Mouse (Mus musculus): ENCODE measurements around the gene Olfr1420. TPM values are rescaled to one million over a fixed set of nuclear protein-coding genes. Genes with fewer than 3 reads are reported as not detected.
"Not testable (repeated sequence)": the region's sequence is repeated elsewhere in the genome, so short reads cannot be mapped to it uniquely, and the experiment has no call there.

Olfr1420 gene
- polyA plus RNA-seq, 1 experiment = not detected

DNA sequence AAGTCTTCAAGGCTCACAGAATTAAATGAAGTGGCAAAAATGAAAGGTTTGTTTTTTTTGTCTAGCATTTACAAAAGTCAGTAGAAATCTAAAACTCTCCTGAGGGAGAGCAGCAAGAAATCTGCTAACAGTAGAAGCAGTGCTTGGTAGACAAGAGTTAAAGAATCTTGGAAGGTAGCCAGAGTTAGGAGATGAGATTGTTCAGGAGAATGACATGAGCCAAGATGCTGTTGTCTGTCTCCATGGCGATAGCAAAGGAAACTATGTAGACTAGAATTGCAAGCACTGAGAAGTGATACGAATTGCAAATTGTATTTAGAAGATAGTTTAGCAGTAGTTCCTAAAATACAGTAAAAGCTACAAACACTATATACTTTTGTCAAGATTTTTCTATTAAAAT, 29.4 kb downstream of the Olfr1420 start:
- Histone ChIP-seq H3K4me1 (ENCODE audit: control insufficient read depth, insufficient read depth, low read length) (peaks cover 5% of the 10 kb centered on the region; the same call in 1 of the 2 replicates), H3K4me3 (ENCODE audit: insufficient read depth, low read depth, low read length) (no peak overlapping the region), H3K27ac (ENCODE audit: insufficient read depth, low read depth, low read length) (no peak overlapping the region), H3K36me3 (ENCODE audit: control insufficient read depth, insufficient read depth, low read length) (peaks cover 2% of the 10 kb centered on the region), H3K27me3 (replicated peaks; ENCODE audit: control insufficient read depth, insufficient read depth, low read length) (no peaks in the 10 kb centered on the region)
- TF ChIP-seq CTCF (conservative IDR thresholded peaks at IDR 0.05; ENCODE audit: insufficient read depth, insufficient read length, low read depth, low read length) (no peak), POLR2A (IDR thresholded peaks at IDR 0.05; ENCODE audit: low read depth, low read length) (no peak)
- DNase-seq = peak; percentile 43
- 10% methylated on average over 2 of the region's 2 CpGs for WGBS

DNA sequence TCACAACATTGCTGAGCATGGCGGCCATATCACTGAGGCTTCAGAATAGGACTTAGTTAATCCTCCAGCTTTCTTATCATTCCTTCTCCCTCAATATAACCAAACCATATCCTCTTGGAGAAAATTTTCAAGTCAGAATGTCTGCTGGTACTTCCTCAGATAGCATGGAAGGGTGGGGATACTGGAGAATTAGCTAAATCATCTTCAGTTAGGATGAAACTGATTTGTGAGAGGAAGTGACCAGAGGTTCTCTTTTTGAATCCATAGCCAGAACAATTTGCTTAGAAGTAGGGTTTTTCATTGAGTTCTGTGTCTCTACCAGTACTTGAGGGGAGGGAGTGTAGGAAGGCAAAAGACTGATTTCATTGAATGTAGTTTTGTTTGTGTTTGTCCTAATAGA, 35.7 kb downstream of the Olfr1420 start:
- no peaks in the 10 kb centered on the region for H3K4me1 ChIP-seq (ENCODE audit: control insufficient read depth, insufficient read depth, low read length)
- H3K27me3 ChIP-seq (replicated peaks; ENCODE audit: control insufficient read depth, insufficient read depth, low read length) = no peaks in the 10 kb centered on the region
- no peak overlapping the region for H3K27ac ChIP-seq (ENCODE audit: insufficient read depth, low read depth, low read length)
- no peak for TF ChIP-seq POLR2A (IDR thresholded peaks at IDR 0.05; ENCODE audit: low read depth, low read length)
- TF ChIP-seq CTCF (conservative IDR thresholded peaks at IDR 0.05; ENCODE audit: insufficient read depth, insufficient read length, low read depth, low read length) = no peak
- H3K4me3 ChIP-seq (ENCODE audit: insufficient read depth, low read depth, low read length) = no peak overlapping the region
- 97% methylated on average over 1 of the region's 1 CpGs for WGBS
- no peak for DNase-seq
- peaks cover 18% of the 10 kb centered on the region for H3K36me3 ChIP-seq (ENCODE audit: control insufficient read depth, insufficient read depth, low read length)

DNA sequence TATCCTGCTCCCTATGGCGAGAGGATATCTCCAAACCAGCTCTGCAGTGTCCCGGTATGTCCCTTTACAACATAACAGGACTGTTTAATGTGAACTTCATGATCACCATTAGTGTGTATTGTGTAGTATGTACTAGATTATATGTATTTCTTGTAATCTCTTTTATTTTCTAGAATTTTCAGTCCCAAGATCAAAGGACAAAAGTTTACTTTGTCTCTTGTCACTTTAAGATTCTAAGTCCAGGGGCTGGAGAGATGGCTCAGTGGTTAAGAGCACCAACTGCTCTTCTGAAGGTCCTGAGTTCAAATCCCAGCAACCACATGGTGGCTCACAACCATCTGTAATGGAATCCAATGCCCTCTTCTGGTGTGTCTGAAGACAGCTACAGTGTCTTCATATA, 36.1 kb downstream of the Olfr1420 start:
- DNase-seq; H3K4me1 ChIP-seq (ENCODE audit: control insufficient read depth, insufficient read depth, low read length); H3K27ac ChIP-seq (ENCODE audit: insufficient read depth, low read depth, low read length); H3K4me3 ChIP-seq (ENCODE audit: insufficient read depth, low read depth, low read length); H3K27me3 ChIP-seq (replicated peaks; ENCODE audit: control insufficient read depth, insufficient read depth, low read length): not testable (repeated sequence)
- peaks cover 18% of the 10 kb centered on the region for H3K36me3 ChIP-seq (ENCODE audit: control insufficient read depth, insufficient read depth, low read length)
- 96% methylated on average over 2 of the region's 2 CpGs for WGBS

DNA sequence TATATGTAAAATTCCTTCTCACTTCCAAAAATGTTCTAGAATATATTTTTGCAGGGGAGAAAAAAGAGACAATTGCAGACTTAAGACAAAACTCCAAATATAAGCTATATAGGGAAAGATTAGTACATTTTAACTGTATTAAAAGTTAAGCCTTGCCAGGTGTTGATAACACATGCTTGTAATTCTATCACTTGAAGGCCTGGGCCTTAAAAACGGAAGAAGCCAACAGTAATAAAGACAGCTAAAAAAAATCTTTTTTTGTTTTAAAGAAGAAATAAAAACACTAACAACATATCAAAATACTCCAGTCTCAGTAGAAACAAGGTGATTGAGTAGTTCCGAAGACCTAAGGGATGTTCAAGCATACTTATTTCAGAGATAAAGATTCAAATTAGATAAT, 40.0 kb downstream of the Olfr1420 start:
- H3K4me1 ChIP-seq (ENCODE audit: control insufficient read depth, insufficient read depth, low read length) = no peaks in the 10 kb centered on the region
- H3K27ac ChIP-seq (ENCODE audit: insufficient read depth, low read depth, low read length) = no peak overlapping the region
- no peaks in the 10 kb centered on the region for H3K27me3 ChIP-seq (replicated peaks; ENCODE audit: control insufficient read depth, insufficient read depth, low read length)
- no peak overlapping the region for H3K4me3 ChIP-seq (ENCODE audit: insufficient read depth, low read depth, low read length)
- H3K36me3 ChIP-seq (ENCODE audit: control insufficient read depth, insufficient read depth, low read length) = peaks cover 20% of the 10 kb centered on the region
- DNase-seq = no peak
- TF ChIP-seq CTCF (conservative IDR thresholded peaks at IDR 0.05; ENCODE audit: insufficient read depth, insufficient read length, low read depth, low read length) = no peak
- TF ChIP-seq POLR2A (IDR thresholded peaks at IDR 0.05; ENCODE audit: low read depth, low read length) = no peak
- WGBS = 80% methylated on average over 2 of the region's 2 CpGs

DNA sequence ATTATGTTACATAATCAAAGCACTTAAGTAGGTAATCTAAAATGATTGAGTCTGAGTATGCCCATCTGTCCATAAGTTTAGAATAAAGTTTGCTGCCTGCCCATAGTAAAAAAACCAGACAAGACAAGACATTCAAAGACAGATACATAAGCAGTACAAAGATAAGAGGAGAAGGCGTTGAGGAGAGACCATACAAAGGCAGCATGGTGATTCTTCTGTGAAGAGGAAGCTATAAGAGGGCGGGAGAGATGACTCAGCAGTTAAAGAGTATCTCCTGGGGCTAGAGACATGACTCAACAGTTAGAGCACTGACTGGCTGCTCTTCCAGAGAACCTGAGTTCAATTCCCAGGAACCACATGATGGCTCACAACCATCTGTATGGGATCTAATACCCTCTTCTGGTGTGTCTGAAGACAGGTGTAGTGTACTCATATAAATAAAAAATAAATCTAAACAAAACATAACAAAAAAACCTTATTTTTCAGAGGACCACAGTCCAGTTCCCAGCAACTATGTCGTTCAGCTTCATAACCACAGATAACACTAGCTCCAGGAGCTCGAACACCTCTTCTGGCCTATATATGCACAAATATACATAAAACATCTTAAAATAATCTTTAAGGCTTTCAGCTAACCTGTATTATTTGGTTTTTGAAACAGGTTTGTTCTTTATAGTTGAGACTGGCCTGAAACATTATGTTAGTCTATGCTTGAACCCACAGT, 41.8 kb downstream of the Olfr1420 start:
- no peak for TF ChIP-seq POLR2A (IDR thresholded peaks at IDR 0.05; ENCODE audit: low read depth, low read length)
- TF ChIP-seq CTCF (conservative IDR thresholded peaks at IDR 0.05; ENCODE audit: insufficient read depth, insufficient read length, low read depth, low read length) = no peak
- H3K27ac ChIP-seq (ENCODE audit: insufficient read depth, low read depth, low read length) = no peak overlapping the region
- no peak for DNase-seq
- no peaks in the 10 kb centered on the region for H3K4me1 ChIP-seq (ENCODE audit: control insufficient read depth, insufficient read depth, low read length)
- WGBS = 90% methylated on average over 4 of the region's 4 CpGs
- H3K27me3 ChIP-seq (replicated peaks; ENCODE audit: control insufficient read depth, insufficient read depth, low read length) = no peaks in the 10 kb centered on the region
- H3K36me3 ChIP-seq (ENCODE audit: control insufficient read depth, insufficient read depth, low read length) = peaks cover 12% of the 10 kb centered on the region
- no peak overlapping the region for H3K4me3 ChIP-seq (ENCODE audit: insufficient read depth, low read depth, low read length)

DNA sequence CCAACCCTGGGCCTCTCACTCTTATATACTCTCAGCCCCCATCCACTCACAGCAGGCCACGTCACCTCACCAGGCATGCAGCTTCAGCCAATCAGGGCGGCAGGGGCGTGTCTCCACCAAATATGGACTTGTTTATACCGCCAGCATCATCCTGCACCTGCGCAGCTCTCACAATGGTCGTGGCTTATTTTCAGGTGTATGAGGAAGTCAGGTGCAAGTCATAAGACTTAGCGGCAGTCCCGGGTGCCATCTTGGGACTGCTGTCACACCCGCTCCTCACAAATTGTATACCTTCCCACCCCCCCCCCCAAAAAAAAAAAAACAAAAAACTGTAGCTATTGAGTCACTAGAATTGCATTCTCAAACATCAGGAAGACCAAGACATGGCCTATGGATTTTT, 60.1 kb downstream of the Olfr1420 start:
- H3K4me1 ChIP-seq (ENCODE audit: control insufficient read depth, insufficient read depth, low read length); H3K36me3 ChIP-seq (ENCODE audit: control insufficient read depth, insufficient read depth, low read length); H3K27me3 ChIP-seq (replicated peaks; ENCODE audit: control insufficient read depth, insufficient read depth, low read length); H3K4me3 ChIP-seq (ENCODE audit: insufficient read depth, low read depth, low read length); DNase-seq; H3K27ac ChIP-seq (ENCODE audit: insufficient read depth, low read depth, low read length): not testable (repeated sequence)
- 97% methylated on average over 9 of the region's 9 CpGs for WGBS

Other genes starting within 250 kb of the Olfr1420 start
- gene Ms4a3, start 245.7 kb upstream of the Olfr1420 start, polyA plus RNA-seq (2012; rRNA removed) = not detected in 2 replicates
- not detected in 2 replicates for gene Oosp2, start 226.0 kb upstream of the Olfr1420 start, polyA plus RNA-seq (2012; rRNA removed)
- gene Oosp1, start 195.4 kb upstream of the Olfr1420 start, polyA plus RNA-seq (2012; rRNA removed) = not detected in 2 replicates
- gene Oosp3, start 189.5 kb upstream of the Olfr1420 start, polyA plus RNA-seq (2012; rRNA removed) = not detected in 2 replicates
- not detected in 2 replicates for gene Gif, start 139.0 kb upstream of the Olfr1420 start, polyA plus RNA-seq (2012; rRNA removed)
- 28.9 and 42.4 TPM in 2 replicates for gene Mrpl16, start 116.2 kb upstream of the Olfr1420 start, polyA plus RNA-seq (2012; rRNA removed)
- gene Stx3, start 67.2 kb upstream of the Olfr1420 start, polyA plus RNA-seq (2012; rRNA removed) = 23.0 and 23.9 TPM in 2 replicates
- gene Olfr1417, start 47.3 kb upstream of the Olfr1420 start, polyA plus RNA-seq (2012; rRNA removed) = not detected in 2 replicates
- gene Olfr1418, start 25.5 kb upstream of the Olfr1420 start, polyA plus RNA-seq (2012; rRNA removed) = not detected in 2 replicates
- gene Olfr1419, start 11.5 kb upstream of the Olfr1420 start, polyA plus RNA-seq (2012; rRNA removed) = 0.05 TPM in 1 of 2 replicates, not detected in the other
- 13.9 and 17.6 TPM in 2 replicates for gene Patl1, start 25.8 kb downstream of the Olfr1420 start, polyA plus RNA-seq (2012; rRNA removed)
- 21.7 and 24.8 TPM in 2 replicates for gene Osbp, start 79.4 kb downstream of the Olfr1420 start, polyA plus RNA-seq (2012; rRNA removed)
- gene Olfr1423, start 154.8 kb downstream of the Olfr1420 start, polyA plus RNA-seq (2012; rRNA removed) = not detected in 2 replicates
- gene Olfr1424, start 176.1 kb downstream of the Olfr1420 start, polyA plus RNA-seq (2012; rRNA removed) = not detected in 2 replicates
- gene Olfr1425, start 191.2 kb downstream of the Olfr1420 start, polyA plus RNA-seq (2012; rRNA removed) = not detected in 2 replicates
- not detected in 2 replicates for gene Olfr1426, start 205.4 kb downstream of the Olfr1420 start, polyA plus RNA-seq (2012; rRNA removed)
- not detected in 2 replicates for gene Olfr1427, start 216.8 kb downstream of the Olfr1420 start, polyA plus RNA-seq (2012; rRNA removed)
- gene Olfr1428, start 229.3 kb downstream of the Olfr1420 start, polyA plus RNA-seq (2012; rRNA removed) = not detected in 2 replicates
- gene Olfr76, start 236.6 kb downstream of the Olfr1420 start, polyA plus RNA-seq (2012; rRNA removed) = not detected in 2 replicates